Mouse (Mus musculus): Measurements from ENCODE around the gene Slc35e4. TPM values are rescaled to one million over a fixed set of nuclear protein-coding genes. Genes with fewer than 3 reads are reported as not detected.

Slc35e4 gene
- polyA plus RNA-seq, 1 experiment from 2014 or later = 0.45 TPM

DNA sequence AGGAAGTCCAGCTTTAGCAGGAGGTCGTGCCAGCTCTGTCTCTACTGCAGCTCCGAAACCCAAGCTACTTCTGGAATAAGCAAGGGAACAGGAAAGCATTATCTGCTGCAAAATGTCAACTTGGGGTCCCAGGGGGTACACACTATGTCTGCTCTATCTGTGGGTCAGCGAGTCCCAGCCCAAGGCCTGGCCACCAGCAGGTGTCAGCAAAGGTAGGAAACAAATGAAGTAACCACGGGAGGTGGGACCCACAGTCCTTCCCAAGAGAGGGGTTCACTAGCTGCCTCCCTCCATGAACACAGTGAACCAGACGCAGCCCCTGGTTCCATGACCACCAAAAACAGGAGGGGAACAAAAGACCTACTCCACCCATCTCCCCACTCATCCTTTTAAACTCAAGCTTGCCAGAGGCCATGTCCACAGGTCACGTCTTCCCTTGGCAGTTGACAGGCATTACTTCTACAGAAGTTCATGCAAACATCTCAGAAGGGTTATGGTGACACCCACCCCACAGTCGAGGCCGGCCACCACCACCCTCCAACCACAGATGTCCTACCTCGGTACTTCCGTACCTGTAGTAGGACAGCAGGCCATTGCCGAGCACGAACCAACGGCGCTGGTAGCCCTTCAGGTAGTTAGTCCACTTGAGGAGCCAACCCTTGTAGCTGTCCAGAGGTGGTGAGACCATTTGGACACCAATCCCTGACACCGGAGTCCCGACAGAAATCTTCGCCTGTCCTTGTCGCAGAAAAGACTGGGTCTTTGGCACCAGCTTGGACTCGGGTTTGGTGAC, 51.6 kb downstream of the Slc35e4 start:
- Histone ChIP-seq H3K4me3 (replicated peaks) (peak overlapping the region; percentile 50), H3K9me3 (replicated peaks) (no peaks in the 10 kb centered on the region), H3K27ac (no peak overlapping the region), H3K36me3 (no peaks in the 10 kb centered on the region), H3K4me1 (replicated peaks) (peaks cover 13% of the 10 kb centered on the region), H3K27me3 (peaks cover 42% of the 10 kb centered on the region), H3K9ac (no peak overlapping the region), H3K4me2 (peak overlapping the region; percentile 76)
- WGBS (ENCODE audit: insufficient replicate concordance) = 61% methylated on average over 19 of the region's 19 CpGs
- ATAC-seq (ENCODE audit: low read depth) (no peak), DNase-seq (no peak)

- peaks cover 13% of the 10 kb centered on the region for H3K4me1 ChIP-seq (replicated peaks)
- 60% methylated on average over 4 of the region's 4 CpGs for WGBS (ENCODE audit: insufficient replicate concordance)
- H3K9ac ChIP-seq = no peak overlapping the region
- no peaks in the 10 kb centered on the region for H3K9me3 ChIP-seq (replicated peaks)
- H3K27ac ChIP-seq = no peak overlapping the region
- no peaks in the 10 kb centered on the region for H3K36me3 ChIP-seq
- peaks cover 35% of the 10 kb centered on the region for H3K27me3 ChIP-seq
- H3K4me3 ChIP-seq (replicated peaks) = no peak overlapping the region
- H3K4me2 ChIP-seq = no peak overlapping the region
- ATAC-seq (ENCODE audit: low read depth) (no peak), DNase-seq (no peak)
Measured at GRCm38 (mm10) chr11:3860361-3860760, 54.1 kb downstream of the Slc35e4 start.

GRCm38 (mm10) chr11:3859778-3860177, 54.7 kb downstream of the Slc35e4 start:
- H3K9me3 ChIP-seq (replicated peaks) = no peaks in the 10 kb centered on the region
- no peak overlapping the region for H3K4me3 ChIP-seq (replicated peaks)
- DNase-seq (no peak), ATAC-seq (ENCODE audit: low read depth) (no peak)
- H3K4me1 ChIP-seq (replicated peaks) = peaks cover 13% of the 10 kb centered on the region
- peaks cover 30% of the 10 kb centered on the region for H3K27me3 ChIP-seq
- no peak overlapping the region for H3K27ac ChIP-seq
- 84% methylated on average over 4 of the region's 4 CpGs for WGBS (ENCODE audit: insufficient replicate concordance)
- no peaks in the 10 kb centered on the region for H3K36me3 ChIP-seq
- no peak overlapping the region for H3K4me2 ChIP-seq
- no peak overlapping the region for H3K9ac ChIP-seq

DNA sequence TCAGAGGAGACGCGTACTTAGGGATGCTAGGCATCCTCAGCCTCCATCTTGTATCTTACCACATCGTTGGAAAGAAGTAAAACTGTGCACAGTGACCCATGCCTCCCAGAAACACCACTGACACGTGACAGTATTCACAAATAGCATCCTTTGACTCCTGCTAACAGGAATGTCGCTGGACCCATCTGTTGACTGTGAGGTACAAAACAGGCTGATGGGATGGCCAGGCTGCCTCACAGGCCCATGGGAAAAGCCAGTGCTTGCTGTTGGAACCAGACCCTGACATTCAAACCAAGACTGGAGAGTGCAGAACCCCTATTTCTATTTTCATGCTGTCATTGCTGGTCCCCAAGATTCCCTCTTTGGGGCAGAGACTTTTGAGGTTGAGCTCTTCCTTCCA, 56.6 kb downstream of the Slc35e4 start:
- Histone ChIP-seq H3K9me3 (replicated peaks) (no peaks in the 10 kb centered on the region), H3K4me2 (no peak overlapping the region), H3K9ac (no peak overlapping the region), H3K4me3 (replicated peaks) (no peak overlapping the region), H3K27ac (no peak overlapping the region), H3K36me3 (no peaks in the 10 kb centered on the region), H3K27me3 (peaks cover 12% of the 10 kb centered on the region), H3K4me1 (replicated peaks) (no peaks in the 10 kb centered on the region; the same call in 1 of the 2 replicates)
- ATAC-seq (ENCODE audit: low read depth) = no peak
- 67% methylated on average over 5 of the region's 5 CpGs for WGBS (ENCODE audit: insufficient replicate concordance)
- DNase-seq = no peak

Other genes starting within 250 kb of the Slc35e4 start
- gene Osbp2, start 50.8 kb downstream of the Slc35e4 start, polyA plus RNA-seq (2015; fragmentation: Nextera tagmentation; extraction: Ambion mirVana) = 0.18 and 0.27 TPM in 2 replicates
- 0.03 TPM in 1 of 2 replicates, not detected in the other for gene 4921536K21Rik, start 19.6 kb downstream of the Slc35e4 start, polyA plus RNA-seq (2015; fragmentation: Nextera tagmentation; extraction: Ambion mirVana)
- 0.43 and 0.48 TPM in 2 replicates for gene Dusp18, start 19.4 kb downstream of the Slc35e4 start, polyA plus RNA-seq (2015; fragmentation: Nextera tagmentation; extraction: Ambion mirVana)
- gene Tcn2, start 17.5 kb upstream of the Slc35e4 start, polyA plus RNA-seq (2015; fragmentation: Nextera tagmentation; extraction: Ambion mirVana) = 14.8 and 15.9 TPM in 2 replicates
- 60.0 and 69.4 TPM in 2 replicates for gene Pes1, start 49.3 kb upstream of the Slc35e4 start, polyA plus RNA-seq (2015; fragmentation: Nextera tagmentation; extraction: Ambion mirVana)
- 0.13 TPM in 1 of 2 replicates, not detected in the other for gene 4930556J24Rik, start 62.1 kb upstream of the Slc35e4 start, polyA plus RNA-seq (2015; fragmentation: Nextera tagmentation; extraction: Ambion mirVana)
- 0.76 and 0.78 TPM in 2 replicates for gene Gal3st1, start 69.0 kb upstream of the Slc35e4 start, polyA plus RNA-seq (2015; fragmentation: Nextera tagmentation; extraction: Ambion mirVana)
- 0.96 and 1.2 TPM in 2 replicates for gene Sec14l4, start 116.8 kb upstream of the Slc35e4 start, polyA plus RNA-seq (2015; fragmentation: Nextera tagmentation; extraction: Ambion mirVana)
- gene Sec14l3, start 150.2 kb upstream of the Slc35e4 start, polyA plus RNA-seq (2015; fragmentation: Nextera tagmentation; extraction: Ambion mirVana) = not detected in 2 replicates
- 32.2 and 33.9 TPM in 2 replicates for gene Mtfp1, start 180.8 kb upstream of the Slc35e4 start, polyA plus RNA-seq (2015; fragmentation: Nextera tagmentation; extraction: Ambion mirVana)
- gene Sec14l2, start 208.8 kb upstream of the Slc35e4 start, polyA plus RNA-seq (2015; fragmentation: Nextera tagmentation; extraction: Ambion mirVana) = 5.8 and 7.0 TPM in 2 replicates
- 5.6 and 6.1 TPM in 2 replicates for gene Rnf215, start 220.5 kb upstream of the Slc35e4 start, polyA plus RNA-seq (2015; fragmentation: Nextera tagmentation; extraction: Ambion mirVana)
- 0.65 and 0.87 TPM in 2 replicates for gene Ccdc157, start 245.6 kb upstream of the Slc35e4 start, polyA plus RNA-seq (2015; fragmentation: Nextera tagmentation; extraction: Ambion mirVana)
- gene Sf3a1, start 245.7 kb upstream of the Slc35e4 start, polyA plus RNA-seq (2015; fragmentation: Nextera tagmentation; extraction: Ambion mirVana) = 23.5 and 32.9 TPM in 2 replicates